Mouse (Mus musculus): Measurements from ENCODE around the gene Xylt2. TPM values are rescaled to one million over a fixed set of nuclear protein-coding genes. Genes with fewer than 3 reads are reported as not detected.
"Not testable (repeated sequence)": the region's sequence is repeated elsewhere in the genome, so short reads cannot be mapped to it uniquely, and the experiment has no call there.

Gene Xylt2
- 10 to 100 TPM; 21.8 to 25.7 TPM for total RNA-seq (2021)

DNA sequence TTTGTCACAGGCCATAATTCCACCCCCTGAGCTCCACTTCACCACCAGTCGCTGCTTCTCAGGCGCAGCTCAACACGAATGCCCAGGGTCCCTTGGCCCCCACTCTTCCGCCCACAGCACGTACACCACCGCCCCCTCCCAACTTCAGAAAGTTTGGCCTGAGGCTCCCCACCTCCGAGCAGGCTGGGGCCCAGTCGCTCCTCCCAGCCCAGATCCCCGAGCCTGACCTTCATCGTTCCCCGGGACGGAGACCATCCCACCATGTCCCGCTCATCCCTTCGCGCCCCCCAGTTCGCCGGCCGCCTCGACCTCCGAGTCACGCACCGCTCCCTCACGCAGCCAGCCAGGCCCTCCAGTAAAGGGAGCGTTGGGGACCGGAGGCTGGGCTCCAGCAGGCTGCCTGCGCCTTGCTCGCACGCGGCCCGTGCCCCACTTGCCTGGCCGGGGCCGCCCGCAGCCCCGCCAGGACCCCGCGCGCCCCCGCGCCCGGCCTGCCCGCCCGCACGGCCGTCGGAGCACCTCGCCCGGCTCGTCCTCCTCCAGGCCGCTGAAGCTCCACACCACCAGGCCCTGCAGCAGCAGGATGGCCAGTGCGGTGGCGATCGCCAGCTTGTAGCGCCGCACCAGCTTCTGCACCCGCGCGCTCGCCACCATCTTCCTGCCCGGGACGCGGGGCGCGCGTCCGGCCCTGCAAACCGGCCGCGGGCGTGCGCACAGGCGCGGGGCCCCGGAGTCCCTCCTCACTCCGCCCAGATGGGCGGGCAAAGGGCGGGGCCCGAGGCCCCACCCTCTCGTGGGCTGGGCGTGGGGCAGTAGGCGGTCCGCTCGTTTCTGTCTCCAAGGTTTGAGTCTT lies at the start of gene Xylt2:
Gene Xylt2, minus strand, starts transcription at position 762 of the 853 bp plus-strand sequence.
- intact Hi-C loops (cut with DNase I), result no loop called here
- DNase-seq (ENCODE audit: extremely low spot score in 1 of 2, low spot score in 2 of 2), result peak; percentile 84 to 94

DNA sequence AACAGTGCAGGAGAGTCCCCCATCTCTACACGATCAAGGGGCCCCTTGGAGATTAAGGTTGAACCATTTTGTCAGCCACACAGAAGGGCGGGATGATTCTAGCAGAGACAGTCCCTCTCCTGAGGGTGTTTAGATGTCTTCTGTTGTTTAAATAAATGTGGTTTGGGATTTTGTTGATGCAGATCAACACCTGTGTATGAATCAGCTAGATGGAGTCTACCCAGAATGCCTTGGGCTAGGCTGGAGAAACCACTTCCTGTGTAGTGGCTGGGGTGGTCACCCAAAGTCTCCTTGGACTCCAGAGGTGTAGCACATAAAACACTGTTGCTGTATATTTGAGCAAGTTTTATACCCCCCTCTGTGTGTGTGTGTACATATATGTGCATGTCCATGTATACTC lies 41.9 kb upstream of the Xylt2 start:
- intact Hi-C loops (cut with DNase I), result no loop called here
- no peak for DNase-seq (ENCODE audit: extremely low spot score in 1 of 2, low spot score in 2 of 2)

DNA sequence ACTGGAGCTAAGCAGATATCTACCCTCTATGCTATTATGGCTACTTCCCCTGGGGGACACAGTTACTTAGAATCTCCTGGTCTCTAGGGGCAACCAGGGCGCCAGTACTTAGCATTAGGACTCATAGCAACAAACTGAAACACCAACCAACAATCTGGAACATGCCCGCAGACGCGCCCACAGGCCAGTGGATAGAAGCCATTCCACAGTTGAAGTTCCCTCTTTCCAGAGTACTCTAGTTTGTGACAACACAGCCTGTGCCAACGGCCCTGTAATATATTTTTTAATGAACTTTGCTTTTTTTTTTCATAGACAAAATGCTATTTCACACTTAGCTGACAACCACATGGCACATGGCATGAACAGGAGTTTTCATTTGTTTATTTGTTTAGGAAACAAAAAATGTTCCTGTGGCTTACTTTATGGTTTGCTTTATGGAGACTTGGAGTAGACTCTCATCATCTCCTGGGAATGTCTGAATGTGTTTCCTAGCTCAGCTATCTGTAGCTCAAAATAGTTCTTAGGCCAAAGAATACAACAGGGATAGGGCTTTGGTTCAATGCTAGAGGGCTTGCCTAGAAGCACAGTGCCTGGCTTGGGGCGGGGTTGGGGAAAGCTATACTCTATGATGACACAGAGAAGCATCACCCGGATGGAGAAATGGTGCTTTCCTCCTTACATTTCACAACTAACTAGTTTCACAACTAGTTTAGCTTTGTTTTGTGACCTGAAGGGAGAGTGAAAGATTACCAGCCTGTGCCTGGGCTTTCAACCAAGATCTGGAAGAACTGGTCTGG lies 41.0 kb upstream of the Xylt2 start:
- intact Hi-C loops (cut with DNase I), result no loop called here
- DNase-seq (ENCODE audit: extremely low spot score in 1 of 2, low spot score in 2 of 2), result no peak

DNA sequence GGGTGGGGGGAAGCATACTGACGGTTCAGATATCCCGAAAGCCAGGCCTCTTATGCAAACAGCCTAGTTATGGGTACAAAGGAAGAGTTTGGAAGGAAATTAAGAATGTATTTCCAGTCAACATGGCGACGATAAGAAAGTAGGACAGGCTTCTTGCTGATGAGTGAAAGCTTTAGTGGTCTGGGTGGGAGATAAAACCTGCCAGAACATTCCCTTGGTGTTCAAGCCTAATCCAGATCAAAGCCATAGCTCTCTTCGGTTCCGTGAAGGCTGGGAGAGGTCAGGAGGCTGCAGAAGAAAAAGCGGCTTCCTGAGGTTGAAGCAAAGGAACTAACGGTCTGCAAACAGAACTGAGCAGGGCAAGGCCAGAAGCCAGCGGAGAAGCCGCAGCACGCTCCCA lies 39.9 kb upstream of the Xylt2 start:
- no peak for DNase-seq (ENCODE audit: extremely low spot score in 1 of 2, low spot score in 2 of 2)
- intact Hi-C loops (cut with DNase I), result no loop called here

DNA sequence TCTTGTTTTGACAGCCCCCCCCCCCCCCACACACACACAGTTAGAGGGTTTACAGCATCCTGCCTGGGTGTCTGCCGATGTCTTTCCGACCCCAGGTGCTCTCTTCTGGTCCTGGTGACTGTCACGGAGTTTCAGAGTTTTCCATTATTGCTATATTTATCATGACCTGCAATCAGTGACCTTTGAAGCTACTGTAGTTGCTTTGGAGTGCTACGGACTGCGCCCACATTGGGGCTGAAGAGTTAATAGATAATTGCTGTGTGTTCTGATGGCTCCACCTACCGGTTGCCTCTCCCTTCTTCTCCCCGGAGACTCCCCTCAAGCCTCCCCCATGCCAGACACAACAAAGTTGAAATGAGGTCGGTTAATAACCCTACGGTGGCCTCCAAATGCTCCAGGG lies 39.4 kb upstream of the Xylt2 start:
- DNase-seq (ENCODE audit: extremely low spot score in 1 of 2, low spot score in 2 of 2), result peak in 1 of 2 experiments; percentile 67
- intact Hi-C loops (cut with DNase I), result no loop called here

DNA sequence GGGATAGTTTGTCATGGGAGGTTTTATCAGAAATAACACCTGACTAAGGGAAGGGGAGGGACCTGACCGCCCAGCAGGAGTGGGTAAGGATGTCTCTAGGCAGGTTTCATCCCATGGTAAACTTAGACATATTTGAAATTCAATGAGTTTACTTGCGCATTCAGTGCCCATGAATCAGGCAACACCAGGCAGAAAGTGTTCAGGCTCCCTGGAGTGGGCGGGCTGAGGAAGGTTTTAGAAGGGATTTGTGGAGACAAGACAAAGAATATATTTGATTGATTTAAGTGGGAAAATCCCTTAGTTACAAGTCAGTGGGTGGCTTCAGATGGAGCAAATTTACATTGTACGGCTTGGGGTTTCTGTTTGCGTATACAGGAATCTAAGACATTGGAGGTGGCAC lies 38.3 kb upstream of the Xylt2 start:
- intact Hi-C loops (cut with DNase I), result no loop called here
- DNase-seq (ENCODE audit: extremely low spot score in 1 of 2, low spot score in 2 of 2), result no peak

DNA sequence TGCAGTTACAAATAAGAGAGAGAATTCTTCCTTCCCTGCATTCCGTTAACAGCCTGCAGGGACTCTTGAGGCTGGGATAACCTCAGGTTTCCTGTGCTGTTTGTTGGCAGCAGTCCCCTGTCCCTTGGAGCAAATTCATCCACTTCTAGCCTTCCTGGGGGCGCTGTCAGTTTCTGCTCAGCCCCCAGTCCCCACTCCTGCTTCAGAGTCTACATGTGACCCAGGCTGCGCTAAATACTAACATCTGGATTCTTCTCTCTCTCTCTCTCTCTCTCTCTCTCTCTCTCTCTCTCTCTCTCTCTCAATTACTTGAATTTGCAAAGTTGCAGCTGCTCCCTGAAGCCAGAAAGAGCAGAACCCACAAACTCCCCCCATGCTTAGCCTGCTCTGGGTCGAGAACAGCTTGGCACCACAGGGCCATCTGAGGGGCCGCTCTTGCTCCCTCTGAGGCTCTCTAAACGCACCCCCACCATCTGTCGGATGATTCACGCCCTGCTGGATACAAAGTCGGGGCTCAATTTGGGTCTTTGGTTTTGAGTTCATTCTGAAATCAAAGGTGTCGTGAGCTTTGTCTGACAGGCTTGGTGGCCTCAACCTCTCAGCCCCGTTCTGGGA lies 36.0 kb upstream of the Xylt2 start:
- no peak for DNase-seq (ENCODE audit: extremely low spot score in 1 of 2, low spot score in 2 of 2)
- intact Hi-C loops (cut with DNase I), result no loop called here

DNA sequence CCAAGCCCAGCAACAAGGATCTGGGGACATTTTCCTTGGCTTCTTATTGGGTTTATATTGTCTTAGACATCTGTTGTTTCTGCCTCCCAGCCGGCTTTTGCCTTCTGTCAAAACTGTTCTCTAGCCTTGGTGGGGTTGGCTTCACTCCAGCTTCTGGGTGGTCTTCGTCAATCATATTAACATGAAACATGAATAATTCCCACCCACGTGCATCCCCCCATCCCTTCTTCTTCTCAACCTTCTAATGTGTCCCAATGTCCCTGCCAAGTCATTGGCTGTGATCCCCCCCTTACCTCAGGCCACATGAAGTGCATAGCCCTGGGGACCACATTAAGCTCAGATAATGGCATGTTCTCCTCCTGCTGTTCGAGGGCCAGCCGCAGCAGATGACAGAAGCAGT lies 27.2 kb upstream of the Xylt2 start, which contains the start of gene Gm11541:
Gene Gm11541, minus strand, starts transcription at position 28 of the 400 bp plus-strand sequence.
- peak in 1 of 2 experiments; percentile 32 for DNase-seq (ENCODE audit: extremely low spot score in 1 of 2, low spot score in 2 of 2)
- intact Hi-C loops (cut with DNase I), result no loop called here

DNA sequence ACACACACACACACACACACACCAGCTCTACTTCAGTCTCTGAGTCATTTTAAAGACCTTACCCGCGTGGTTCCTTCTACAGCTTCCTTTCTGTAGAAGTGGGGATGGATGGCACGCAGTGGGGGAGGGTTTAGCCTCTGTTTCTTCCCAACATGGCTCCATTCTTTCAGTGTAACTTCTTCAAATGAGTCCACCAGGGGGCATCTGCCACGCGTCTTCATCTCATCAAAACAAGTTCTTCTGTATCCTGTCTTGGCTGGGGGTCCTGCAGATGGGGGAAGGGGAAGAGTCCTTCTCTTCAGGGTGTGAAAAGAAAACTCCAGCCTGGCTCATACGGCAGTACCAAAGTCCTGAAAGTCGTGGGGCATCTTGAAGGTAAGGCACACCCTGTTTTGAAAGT lies 26.7 kb upstream of the Xylt2 start:
- intact Hi-C loops (cut with DNase I), result no loop called here
- DNase-seq (ENCODE audit: extremely low spot score in 1 of 2, low spot score in 2 of 2), result no peak

DNA sequence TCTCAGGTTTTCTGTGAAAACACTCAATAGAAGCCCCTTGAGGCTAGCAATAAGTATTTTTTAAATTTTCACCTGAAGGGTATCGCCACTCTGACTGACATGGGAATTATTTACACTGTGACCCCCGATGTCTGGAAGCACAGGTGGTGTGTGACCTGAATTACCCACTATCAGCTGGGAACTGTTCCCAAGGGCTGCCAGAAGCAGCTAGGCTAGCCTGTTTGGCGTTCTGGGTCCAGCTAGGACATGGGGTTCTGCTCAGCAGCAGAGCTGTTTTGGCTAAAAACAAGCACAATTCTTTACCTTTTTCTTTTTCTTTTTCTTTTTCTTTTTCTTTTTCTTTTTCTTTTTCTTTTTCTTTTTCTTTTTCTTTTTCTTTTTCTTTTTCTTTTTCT lies 24.9 kb upstream of the Xylt2 start:
- intact Hi-C loops (cut with DNase I), result no loop called here
- no peak for DNase-seq (ENCODE audit: extremely low spot score in 1 of 2, low spot score in 2 of 2)

DNA sequence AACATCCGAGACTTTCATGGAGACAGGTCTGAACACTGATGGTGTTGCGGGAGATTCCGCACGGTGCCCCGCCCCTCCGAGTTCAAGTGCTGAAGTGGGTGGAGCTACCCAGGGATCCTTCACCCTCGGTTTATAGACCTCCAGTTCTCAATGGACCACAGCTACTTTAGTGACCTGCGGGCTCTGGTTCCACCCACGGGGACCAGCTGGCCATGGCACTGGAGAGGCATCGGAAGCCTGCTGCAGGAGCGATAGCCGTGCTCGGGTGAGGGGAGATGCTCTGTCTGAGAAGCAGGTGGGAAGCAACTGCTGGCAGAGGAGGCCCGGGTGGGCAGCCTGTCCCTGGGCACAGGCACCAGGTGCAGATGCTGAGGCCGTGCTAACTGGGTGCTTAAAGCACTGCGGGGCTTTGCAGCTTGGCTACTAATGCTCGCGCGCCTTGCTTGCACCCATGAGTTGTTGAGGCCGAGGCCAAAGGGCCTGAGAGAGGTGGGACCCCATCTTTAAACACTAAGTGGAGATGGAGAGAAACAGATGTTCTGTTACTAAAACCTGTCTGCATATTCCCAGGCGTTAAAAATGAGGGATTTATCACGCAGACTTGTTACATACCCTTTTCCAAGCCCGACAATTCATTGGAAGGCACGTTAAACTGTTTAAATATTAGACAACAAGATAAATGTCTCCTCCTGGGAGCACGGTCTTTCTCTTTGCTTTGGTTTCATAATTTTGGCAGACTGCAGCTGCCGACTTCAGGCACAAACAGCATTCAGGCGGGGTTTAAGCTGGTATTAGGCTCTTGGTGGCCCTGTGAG lies 24.3 kb upstream of the Xylt2 start:
- intact Hi-C loops (cut with DNase I), result no loop called here
- DNase-seq (ENCODE audit: extremely low spot score in 1 of 2, low spot score in 2 of 2), result no peak

DNA sequence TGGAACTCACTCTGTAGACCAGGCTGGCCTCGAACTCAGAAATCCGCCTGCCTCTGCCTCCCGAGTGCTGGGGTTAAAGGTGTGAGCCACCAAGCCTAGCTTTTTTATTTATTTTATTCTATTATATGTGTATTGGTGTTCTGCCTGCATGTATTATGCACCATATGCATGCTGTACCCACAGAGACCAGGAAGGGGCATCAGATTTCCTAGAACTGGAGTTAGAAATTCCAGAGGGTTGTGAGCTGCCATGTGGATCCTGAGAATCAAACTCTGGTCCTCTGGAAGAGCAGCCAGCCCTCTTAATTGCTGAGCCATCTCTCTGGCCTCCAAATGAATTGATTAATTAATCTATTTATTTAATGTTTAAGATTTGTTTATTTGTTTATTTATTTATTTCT lies 22.1 kb upstream of the Xylt2 start:
- no peak for DNase-seq (ENCODE audit: extremely low spot score in 1 of 2, low spot score in 2 of 2)
- intact Hi-C loops (cut with DNase I), result no loop called here

DNA sequence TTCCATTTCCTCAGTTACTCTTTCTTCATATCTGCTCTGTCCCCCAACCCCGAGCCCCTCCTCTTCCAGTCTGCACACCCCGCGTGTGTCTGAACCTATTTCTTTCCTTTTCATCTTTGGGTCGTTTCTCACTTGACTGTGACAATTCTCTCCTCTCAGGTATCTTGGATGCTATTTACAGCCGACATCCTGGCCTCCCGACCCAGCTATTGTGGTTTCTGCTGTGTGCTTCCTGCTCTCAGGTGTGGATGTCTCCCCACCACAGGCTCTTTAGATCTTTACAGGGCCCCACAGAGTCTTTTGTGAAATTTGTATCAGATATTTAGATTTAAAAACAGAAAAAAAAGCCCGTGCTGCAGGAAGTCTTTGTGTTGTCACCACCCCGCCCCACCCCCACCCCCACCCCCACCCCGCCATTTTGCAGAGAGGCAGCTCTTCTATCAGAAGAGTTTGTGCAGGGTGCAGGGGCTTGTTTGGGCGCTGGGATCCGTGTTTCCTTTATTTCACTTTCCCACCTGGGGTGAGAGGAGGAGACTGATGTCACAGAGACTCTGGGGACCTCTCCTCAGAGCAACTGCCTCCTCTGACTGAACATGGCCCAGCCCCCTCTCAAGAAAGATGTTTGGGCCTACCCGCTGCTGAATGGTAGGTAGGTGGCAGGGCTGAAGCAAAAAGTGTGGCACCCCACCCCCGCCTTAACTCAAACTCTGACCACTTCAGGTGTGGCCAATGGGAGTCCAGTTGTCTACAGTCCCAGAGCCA lies 20.6 kb upstream of the Xylt2 start:
- intact Hi-C loops (cut with DNase I), result no loop called here
- no peak for DNase-seq (ENCODE audit: extremely low spot score in 1 of 2, low spot score in 2 of 2)

DNA sequence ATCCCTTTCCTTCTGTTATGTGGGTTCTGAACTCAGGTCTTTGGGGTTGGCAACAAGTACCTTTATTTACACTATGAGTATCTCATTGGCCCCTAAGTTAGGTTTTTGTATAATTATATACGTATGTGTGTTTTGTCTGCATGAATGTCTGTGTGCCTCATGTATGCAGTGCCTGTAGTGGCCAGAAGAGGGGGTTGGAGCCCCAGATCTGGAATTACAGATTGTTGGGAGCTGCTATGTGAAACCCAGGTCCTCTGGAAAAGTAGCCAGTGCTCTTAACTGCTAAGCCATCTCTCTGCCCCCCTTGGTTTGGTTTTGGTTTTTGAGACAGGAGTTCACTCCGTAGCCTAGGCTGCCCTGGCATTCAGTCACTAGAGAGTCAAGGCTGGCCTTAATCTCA lies 19.8 kb upstream of the Xylt2 start:
- intact Hi-C loops (cut with DNase I), result no loop called here
- DNase-seq (ENCODE audit: extremely low spot score in 1 of 2, low spot score in 2 of 2), result no peak

DNA sequence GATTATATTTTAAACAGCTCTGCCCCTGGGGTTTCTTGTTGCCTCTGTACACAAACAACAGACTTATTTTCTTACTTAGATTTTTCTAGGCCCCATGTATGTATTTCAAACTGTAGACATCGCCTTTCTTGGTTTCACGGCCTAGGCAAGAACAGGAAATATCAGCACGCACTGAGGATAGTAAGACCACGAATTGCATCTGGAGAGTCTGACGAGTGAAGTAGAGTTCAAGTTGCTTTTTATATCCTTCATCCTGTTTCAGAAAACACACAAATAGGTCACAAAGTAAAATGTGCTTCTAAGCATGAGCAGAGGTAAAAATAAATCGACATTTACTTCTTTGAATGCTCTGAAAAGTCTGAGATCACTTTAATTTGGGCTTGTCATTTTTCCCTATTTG lies 18.2 kb upstream of the Xylt2 start:
- intact Hi-C loops (cut with DNase I), result no loop called here
- DNase-seq (ENCODE audit: extremely low spot score in 1 of 2, low spot score in 2 of 2), result no peak

DNA sequence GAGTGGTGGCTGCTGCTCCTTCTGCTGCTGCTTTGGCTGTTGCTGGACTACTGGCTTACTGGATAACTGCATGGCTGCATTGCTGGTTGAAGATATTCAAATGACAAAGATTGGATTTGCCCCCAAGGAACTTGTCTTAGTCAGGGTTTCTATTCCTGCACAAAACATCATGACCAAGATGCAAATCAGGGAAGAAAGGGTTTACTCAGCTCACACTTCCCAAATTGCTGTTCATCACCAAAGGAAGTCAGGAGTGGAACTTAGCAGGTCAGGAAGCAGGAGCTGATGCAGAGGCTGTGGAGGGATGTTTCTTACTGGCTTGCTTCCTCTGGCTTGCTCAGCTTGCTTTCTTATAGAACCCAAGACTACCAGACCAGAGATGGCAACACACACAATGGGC lies 15.2 kb upstream of the Xylt2 start:
- intact Hi-C loops (cut with DNase I); DNase-seq (ENCODE audit: extremely low spot score in 1 of 2, low spot score in 2 of 2): not testable (repeated sequence)

DNA sequence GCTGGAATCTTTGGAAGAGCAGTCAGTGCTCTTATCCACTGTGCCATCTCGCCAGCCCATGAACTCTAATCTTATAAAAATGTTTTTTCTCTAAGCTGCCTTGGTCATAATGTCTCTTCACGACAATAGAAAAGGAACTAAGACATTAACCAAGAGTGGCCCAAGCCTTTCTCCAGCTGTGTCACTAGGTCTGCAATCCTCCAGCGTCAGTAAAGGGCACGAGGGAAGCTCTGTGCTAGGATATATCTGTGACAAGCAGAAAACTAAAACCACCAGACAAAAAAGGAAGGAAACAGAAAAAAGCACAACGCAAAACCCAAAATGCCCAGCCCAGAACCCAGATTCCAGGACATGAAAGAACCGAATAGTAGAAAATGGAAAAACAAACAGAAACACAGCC lies 9.9 kb upstream of the Xylt2 start:
- intact Hi-C loops (cut with DNase I), result no loop called here
- no peak for DNase-seq (ENCODE audit: extremely low spot score in 1 of 2, low spot score in 2 of 2)

DNA sequence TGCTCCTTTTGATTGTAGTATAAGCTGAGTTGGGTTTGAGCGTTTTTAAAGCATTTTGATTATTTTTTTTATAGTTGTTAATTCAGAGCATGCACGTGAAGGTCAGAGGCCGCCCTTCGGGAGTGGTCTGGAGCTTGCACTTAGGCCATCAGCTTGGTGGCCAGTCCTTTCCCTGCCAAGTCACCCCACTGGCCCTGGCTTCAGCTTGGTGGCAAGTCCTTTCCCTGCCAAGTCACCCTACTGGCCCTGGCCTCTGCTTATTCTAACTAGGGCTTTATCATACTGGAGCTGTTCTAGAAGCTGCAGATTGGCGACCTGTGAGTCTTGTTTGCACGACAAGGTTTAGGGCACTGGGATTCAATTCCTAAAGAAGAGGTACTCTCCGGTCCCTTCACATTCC lies 5.1 kb upstream of the Xylt2 start:
- intact Hi-C loops (cut with DNase I), result no loop called here
- no peak for DNase-seq (ENCODE audit: extremely low spot score in 1 of 2, low spot score in 2 of 2)

Measured in left cerebral cortex, postnatal 10 days (tissue).